Mouse (Mus musculus): Measurements from ENCODE around the gene Etfbkmt.
"Not testable (repeated sequence)": the region's sequence is repeated elsewhere in the genome, so short reads cannot be mapped to it uniquely, and the experiment has no call there.

Etfbkmt gene

GRCm38 (mm10) chr6:149184007-149184406 lies 44.4 kb downstream of the Etfbkmt start:
- DNase-seq (ENCODE audit: low read depth, low spot score), result no peak

- DNase-seq (ENCODE audit: low read depth, low spot score), result no peak
Observed at GRCm38 (mm10) chr6:149187371-149187770, 47.7 kb downstream of the Etfbkmt start.

DNA sequence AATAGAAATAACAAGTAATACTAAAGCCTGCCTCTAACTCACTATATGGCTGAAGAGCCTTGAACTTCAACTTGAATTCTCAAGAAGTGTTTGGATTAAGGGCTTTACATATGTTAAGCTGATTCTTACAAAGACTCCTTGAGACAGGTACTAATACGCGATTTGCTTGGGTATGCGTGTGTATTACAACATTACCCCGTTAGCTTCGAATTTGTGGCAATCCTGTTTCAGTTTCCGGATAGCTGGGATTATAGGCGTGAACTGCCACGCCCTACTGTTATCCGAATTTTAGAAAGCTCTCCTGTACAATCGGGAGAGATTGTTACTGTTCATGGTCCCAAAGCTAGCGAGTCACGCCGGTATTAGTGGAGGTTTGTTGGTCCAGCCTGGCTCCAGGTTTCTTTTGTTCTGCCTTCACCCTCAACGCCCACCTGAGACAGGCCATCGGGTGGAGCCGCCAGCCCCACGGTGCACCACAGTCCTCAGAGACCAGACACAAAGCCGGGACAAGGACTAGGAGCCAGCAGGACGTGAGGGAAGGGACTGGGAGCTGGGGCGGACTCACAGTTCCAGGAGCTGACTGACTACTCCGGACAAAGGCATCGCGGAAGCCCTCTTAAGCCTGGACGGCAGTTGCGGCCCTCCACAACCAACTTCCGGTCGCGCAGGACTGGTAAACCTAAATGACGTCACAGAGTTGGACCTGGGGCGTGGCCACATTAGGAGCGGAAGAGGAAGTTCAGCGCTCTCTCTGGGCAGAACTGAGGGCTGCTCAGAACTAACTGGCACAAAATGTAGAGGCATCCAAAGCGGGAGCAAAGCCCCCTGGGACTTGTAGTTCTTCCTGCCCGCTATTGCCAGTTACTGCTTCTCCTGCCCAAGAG lies 48.6 kb downstream of the Etfbkmt start, which contains the start of gene Amn1:
Amn1 (minus strand) TSS at position 672 of the 884 bp plus-strand sequence.
- DNase-seq (ENCODE audit: low read depth, low spot score), result peak; percentile 95

GRCm38 (mm10) chr6:149188925-149189257 lies 49.2 kb downstream of the Etfbkmt start:
- no peak for DNase-seq (ENCODE audit: low read depth, low spot score)

DNA sequence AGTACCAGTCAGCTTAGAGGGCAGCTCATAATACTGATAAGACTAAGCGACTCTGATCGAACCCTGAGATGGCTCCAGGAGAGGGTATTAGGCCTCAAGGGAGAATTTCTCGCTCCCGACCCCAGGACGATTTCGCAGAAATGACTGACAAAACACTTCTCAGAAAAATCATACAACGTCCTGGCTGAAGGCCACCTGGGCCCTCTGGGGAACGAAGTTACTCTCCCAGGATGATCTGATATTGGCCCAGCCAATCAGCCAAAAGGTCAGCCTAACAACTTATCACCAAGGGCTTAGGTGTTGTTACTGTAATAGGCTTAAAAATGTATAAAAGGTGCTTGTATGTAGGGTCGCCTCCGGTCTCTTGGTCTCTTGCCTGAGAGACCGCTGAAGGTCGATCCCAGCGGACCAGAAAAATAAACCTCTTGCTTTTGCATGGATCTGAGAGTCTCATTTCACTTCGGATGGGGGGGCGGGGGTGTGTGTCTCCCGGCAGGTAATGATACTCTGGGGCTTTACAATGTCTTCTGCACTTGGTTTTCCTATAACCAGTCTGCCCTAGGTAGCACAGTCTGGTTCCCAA lies 49.8 kb downstream of the Etfbkmt start:
- DNase-seq (ENCODE audit: low read depth, low spot score), result no peak

DNA sequence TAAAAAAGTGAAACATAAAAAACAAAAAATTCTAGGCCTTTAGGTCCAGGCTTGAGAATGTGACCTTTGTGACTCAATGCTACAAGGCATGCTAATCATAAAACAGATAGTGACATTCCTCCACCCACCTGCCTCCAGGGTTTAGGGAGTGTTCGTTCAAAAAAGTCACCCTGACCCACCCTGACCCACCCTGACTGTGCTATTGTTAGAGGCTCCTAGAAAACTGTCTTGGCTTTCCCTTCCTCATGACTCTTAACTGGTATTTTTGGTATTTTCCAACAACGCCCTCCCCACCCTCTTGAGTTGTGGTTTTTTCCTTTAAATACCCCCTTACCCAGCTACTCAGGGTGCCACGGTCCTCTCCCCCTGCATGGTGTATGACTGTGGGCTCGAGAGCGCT lies 52.3 kb downstream of the Etfbkmt start:
- DNase-seq (ENCODE audit: low read depth, low spot score), result not testable (repeated sequence)

- DNase-seq (ENCODE audit: low read depth, low spot score), result no peak
Observed at GRCm38 (mm10) chr6:149193276-149193905, 53.7 kb downstream of the Etfbkmt start.

- DNase-seq (ENCODE audit: low read depth, low spot score), result no peak
Observed at GRCm38 (mm10) chr6:149197116-149197515, 57.5 kb downstream of the Etfbkmt start.

DNA sequence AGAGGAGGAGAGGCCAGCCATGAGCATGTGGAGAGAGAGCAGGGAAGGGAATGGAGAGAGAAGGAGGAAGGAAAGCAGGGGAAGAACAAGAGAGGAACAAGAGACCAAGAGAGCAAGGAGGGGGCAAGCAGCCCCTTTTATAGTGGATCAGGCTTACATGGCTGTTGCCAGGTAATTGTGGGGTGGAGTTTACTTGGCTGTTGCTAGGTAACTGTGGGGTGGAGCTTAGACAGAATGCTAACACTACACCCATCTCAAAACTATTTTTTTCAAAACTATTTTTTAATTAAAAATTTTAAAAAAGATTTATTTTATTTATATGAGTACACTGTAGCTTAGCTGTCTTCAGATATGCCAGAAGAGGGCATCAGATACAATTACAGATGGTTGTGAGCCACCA lies 58.9 kb downstream of the Etfbkmt start:
- DNase-seq (ENCODE audit: low read depth, low spot score), result no peak
